Mouse (Mus musculus): Measurements from ENCODE around the gene Agpat1.
A peak's percentile ranks its signal among the peaks of the same experiment; 100 is the strongest.

DNA sequence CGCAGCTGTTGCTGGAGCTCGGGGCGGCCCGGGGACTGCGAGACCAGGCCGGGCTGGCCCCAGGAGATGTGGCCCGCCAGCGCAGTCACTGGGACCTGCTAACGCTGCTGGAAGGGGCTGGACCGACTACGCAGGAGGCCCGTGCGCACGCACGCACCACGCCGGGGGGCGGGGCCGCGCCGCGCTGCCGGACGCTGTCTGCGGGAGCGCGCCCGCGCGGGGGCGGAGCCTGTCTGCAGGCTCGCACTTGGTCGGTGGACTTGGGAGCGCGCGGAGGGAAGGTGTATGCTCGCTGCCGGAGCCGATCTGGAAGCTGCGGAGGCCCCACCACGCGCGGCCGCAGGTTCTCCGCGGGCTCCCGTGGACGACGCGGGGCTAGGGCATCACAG, 16.6 kb upstream of the Agpat1 start:
- TF ChIP-seq POLR2A (IDR thresholded peaks at IDR 0.05; ENCODE audit: extremely low read depth, insufficient read depth, low read length): peak; percentile 75
- TF ChIP-seq CTCF (IDR thresholded peaks at IDR 0.05; ENCODE audit: extremely low read depth, insufficient read depth, low read length): no peak

Data from cortical plate, adult 2 months (tissue).